Mouse (Mus musculus) heart, embryonic 16.5 days (tissue): ENCODE measurements around the gene Golga5. TPM values are rescaled to one million over a fixed set of nuclear protein-coding genes. Genes with fewer than 3 reads are reported as not detected.

Experiments used
- ATAC-seq: fragments of 200-750 bp; cut with Nextera tagmentation; replicated peaks from 2 replicates; pipeline ENCODE4 v1.8.0; 2017; ENCODE audit warnings: moderate number of reproducible peaks; ENCODE audit not compliant: insufficient read depth, low FRiP score; ENCODE audit errors: extremely low read depth
- H3K27ac ChIP-seq: fragments of 300-500 bp; sonication (generic); 2 replicates; pipeline ENCODE4 v1.5.1; 2014; ENCODE audit warnings: mild to moderate bottlenecking, low read length, control low read depth, moderate library complexity
- H3K27me3 ChIP-seq: fragments of 300-500 bp; sonication (generic); 2 replicates; pipeline ENCODE4 v1.6.1; 2014; ENCODE audit warnings: low read length, mixed read lengths; ENCODE audit not compliant: control insufficient read depth, insufficient read depth
- H3K36me3 ChIP-seq: fragments of 300-500 bp; sonication (generic); 2 replicates; pipeline ENCODE4 v1.6.1; 2014; ENCODE audit not compliant: control insufficient read depth, insufficient read depth
- H3K4me1 ChIP-seq: fragments of 300-500 bp; sonication (generic); 2 replicates; pipeline ENCODE4 v1.6.1; 2014; ENCODE audit warnings: low read length, mixed read lengths; ENCODE audit not compliant: control insufficient read depth, insufficient read depth
- H3K4me2 ChIP-seq: fragments of 300-500 bp; sonication (generic); 2 replicates; pipeline ENCODE4 v1.6.1; 2014; ENCODE audit warnings: low read depth, mild to moderate bottlenecking, control low read depth, low read length
- H3K4me3 ChIP-seq: fragments of 300-500 bp; sonication (generic); 2 replicates; pipeline ENCODE4 v1.5.1; 2014; ENCODE audit warnings: mild to moderate bottlenecking, control low read depth, low read length
- H3K9ac ChIP-seq: fragments of 300-500 bp; sonication (generic); 2 replicates; pipeline ENCODE4 v1.6.1; 2014; ENCODE audit warnings: low read length, control low read depth
- H3K9me3 ChIP-seq: fragments of 300-500 bp; sonication (generic); replicated peaks from 2 replicates; pipeline ENCODE4 v1.6.1; 2016; ENCODE audit warnings: low read length; ENCODE audit not compliant: control insufficient read depth
- WGBS: fragments of 180-500 bp; shearing (Covaris S2); extraction: QIAGEN DNeasy Blood & Tissue Kit; methylation state at CpG from one replicate; pipeline ENCODE4 v1.1.7; 2014; 5-methylcytosine and 5-hydroxymethylcytosine counted together
- polyA plus RNA-seq: library from polyadenylated mRNA; unstranded; fragments of >200 nt; fragmentation: Nextera tagmentation; extraction: Ambion mirVana; gene quantifications from 2 replicates; pipeline ENCODE4 v1.2.1, GENCODE M21; 2015

Golga5 gene
- polyA plus RNA-seq, 1 experiment from 2014 or later = 26.7 TPM

- H3K36me3 ChIP-seq = no peaks in the 10 kb centered on the region
- no peaks in the 10 kb centered on the region for H3K4me1 ChIP-seq
- no peak overlapping the region for H3K9ac ChIP-seq
- no peak overlapping the region for H3K4me2 ChIP-seq
- H3K4me3 ChIP-seq = no peak overlapping the region
- H3K27me3 ChIP-seq = no peaks in the 10 kb centered on the region
- WGBS = 71% methylated on average over 6 of the region's 6 CpGs
- ATAC-seq = no peak
- H3K9me3 ChIP-seq = no peaks in the 10 kb centered on the region
- H3K27ac ChIP-seq = no peak overlapping the region
Observed at GRCm38 (mm10) chr12:102514151-102514550, 45.2 kb downstream of the Golga5 start.

GRCm38 (mm10) chr12:102514751-102515150, 45.8 kb downstream of the Golga5 start:
- Histone ChIP-seq H3K27me3 (no peaks in the 10 kb centered on the region), H3K4me2 (no peak overlapping the region), H3K4me3 (no peak overlapping the region), H3K4me1 (no peaks in the 10 kb centered on the region), H3K9ac (no peak overlapping the region), H3K36me3 (no peaks in the 10 kb centered on the region), H3K27ac (no peak overlapping the region), H3K9me3 (no peaks in the 10 kb centered on the region)
- WGBS = 85% methylated on average over 6 of the region's 6 CpGs
- no peak for ATAC-seq

GRCm38 (mm10) chr12:102516151-102516550, 47.2 kb downstream of the Golga5 start:
- Histone ChIP-seq H3K9ac (no peak overlapping the region), H3K27ac (no peak overlapping the region), H3K9me3 (no peaks in the 10 kb centered on the region), H3K36me3 (no peaks in the 10 kb centered on the region), H3K27me3 (no peaks in the 10 kb centered on the region), H3K4me2 (no peak overlapping the region), H3K4me1 (no peaks in the 10 kb centered on the region), H3K4me3 (no peak overlapping the region)
- ATAC-seq = no peak
- 81% methylated on average over 4 of the region's 4 CpGs for WGBS

- Histone ChIP-seq H3K4me1 (peaks cover 2% of the 10 kb centered on the region; the same call in 1 of the 2 replicates), H3K4me3 (no peak overlapping the region), H3K27me3 (no peaks in the 10 kb centered on the region), H3K4me2 (no peak overlapping the region), H3K27ac (no peak overlapping the region), H3K9ac (no peak overlapping the region), H3K36me3 (no peaks in the 10 kb centered on the region), H3K9me3 (no peaks in the 10 kb centered on the region)
- ATAC-seq = no peak
- 77% methylated on average over 13 of the region's 13 CpGs for WGBS
Observed at GRCm38 (mm10) chr12:102517647-102518046, 48.7 kb downstream of the Golga5 start.

- no peaks in the 10 kb centered on the region for H3K27me3 ChIP-seq
- no peak overlapping the region for H3K4me3 ChIP-seq
- H3K9me3 ChIP-seq = no peaks in the 10 kb centered on the region
- H3K4me2 ChIP-seq = no peak overlapping the region
- H3K27ac ChIP-seq = no peak overlapping the region
- H3K4me1 ChIP-seq = peaks cover 2% of the 10 kb centered on the region; the same call in 1 of the 2 replicates
- no peak for ATAC-seq
- H3K9ac ChIP-seq = no peak overlapping the region
- no peaks in the 10 kb centered on the region for H3K36me3 ChIP-seq
- 80% methylated on average over 12 of the region's 12 CpGs for WGBS
Observed at GRCm38 (mm10) chr12:102519929-102520720, 51.2 kb downstream of the Golga5 start.

GRCm38 (mm10) chr12:102521777-102522319, 52.9 kb downstream of the Golga5 start:
- peak; percentile 52; the same call in 1 of the 2 replicates for ATAC-seq
- Histone ChIP-seq H3K27ac (no peak overlapping the region), H3K9ac (no peak overlapping the region), H3K4me1 (peaks cover 2% of the 10 kb centered on the region; the same call in 1 of the 2 replicates), H3K27me3 (no peaks in the 10 kb centered on the region), H3K9me3 (no peaks in the 10 kb centered on the region), H3K36me3 (no peaks in the 10 kb centered on the region), H3K4me2 (no peak overlapping the region), H3K4me3 (no peak overlapping the region)
- 35% methylated on average over 13 of the region's 13 CpGs for WGBS

GRCm38 (mm10) chr12:102524216-102524615, 55.3 kb downstream of the Golga5 start:
- Histone ChIP-seq H3K4me2 (no peak overlapping the region), H3K27me3 (no peaks in the 10 kb centered on the region), H3K4me1 (peaks cover 2% of the 10 kb centered on the region; the same call in 1 of the 2 replicates), H3K4me3 (no peak overlapping the region), H3K9ac (no peak overlapping the region), H3K9me3 (no peaks in the 10 kb centered on the region), H3K36me3 (no peaks in the 10 kb centered on the region), H3K27ac (no peak overlapping the region)
- ATAC-seq = no peak
- 56% methylated on average over 3 of the region's 3 CpGs for WGBS

GRCm38 (mm10) chr12:102524760-102525159, 55.8 kb downstream of the Golga5 start:
- no peak overlapping the region for H3K4me3 ChIP-seq
- H3K27ac ChIP-seq = no peak overlapping the region
- H3K4me2 ChIP-seq = no peak overlapping the region
- ATAC-seq = 0 out of 2 replicates have a peak, but pooled peaks have one; percentile 41
- H3K27me3 ChIP-seq = no peaks in the 10 kb centered on the region
- WGBS = 16% methylated on average over 6 of the region's 6 CpGs
- H3K4me1 ChIP-seq = peaks cover 2% of the 10 kb centered on the region; the same call in 1 of the 2 replicates
- H3K9me3 ChIP-seq = no peaks in the 10 kb centered on the region
- no peaks in the 10 kb centered on the region for H3K36me3 ChIP-seq
- H3K9ac ChIP-seq = no peak overlapping the region

- WGBS = 69% methylated on average over 5 of the region's 5 CpGs
- Histone ChIP-seq H3K4me3 (no peak overlapping the region), H3K9me3 (no peaks in the 10 kb centered on the region), H3K4me2 (no peak overlapping the region), H3K27me3 (no peaks in the 10 kb centered on the region), H3K36me3 (no peaks in the 10 kb centered on the region), H3K9ac (no peak overlapping the region), H3K4me1 (no peaks in the 10 kb centered on the region), H3K27ac (no peak overlapping the region)
- ATAC-seq = no peak
Observed at GRCm38 (mm10) chr12:102527989-102528388, 59.1 kb downstream of the Golga5 start.
